Mouse (Mus musculus) limb, embryonic 12.5 days (tissue): ENCODE measurements around the gene Itpr2. TPM values are rescaled to one million over a fixed set of nuclear protein-coding genes. Genes with fewer than 3 reads are reported as not detected.

Experiments
- ATAC-seq: fragments of 200-750 bp; cut with Nextera tagmentation; 2 replicates; pipeline ENCODE4 v1.8.0; 2017; ENCODE audit warnings: low read depth, moderate TSS enrichment; ENCODE audit not compliant: insufficient number of reproducible peaks, insufficient read depth, low FRiP score, low TSS enrichment
- H3K27ac ChIP-seq: fragments of 300-500 bp; sonication (generic); 2 replicates; pipeline ENCODE4 v1.5.1; 2016; ENCODE audit warnings: mild to moderate bottlenecking, moderate library complexity
- H3K27me3 ChIP-seq: fragments of 300-500 bp; sonication (generic); 2 replicates; pipeline ENCODE4 v1.6.1; 2016; ENCODE audit warnings: mild to moderate bottlenecking, moderate library complexity
- H3K36me3 ChIP-seq: fragments of 300-500 bp; sonication (generic); 2 replicates; pipeline ENCODE4 v1.6.1; 2016; ENCODE audit warnings: mild to moderate bottlenecking, moderate library complexity
- H3K4me1 ChIP-seq: fragments of 300-500 bp; sonication (generic); replicated peaks from 2 replicates; pipeline ENCODE4 v1.6.1; 2016
- H3K4me2 ChIP-seq: fragments of 300-500 bp; sonication (generic); 2 replicates; pipeline ENCODE4 v1.6.1; 2016; ENCODE audit warnings: mild to moderate bottlenecking, moderate library complexity
- H3K4me3 ChIP-seq: fragments of 300-500 bp; sonication (generic); replicated peaks from 2 replicates; pipeline ENCODE4 v1.5.1; 2016; ENCODE audit warnings: mild to moderate bottlenecking
- H3K9ac ChIP-seq: fragments of 300-500 bp; sonication (generic); replicated peaks from 2 replicates; pipeline ENCODE4 v1.6.1; 2016; ENCODE audit warnings: mild to moderate bottlenecking, moderate library complexity
- H3K9me3 ChIP-seq: fragments of 300-500 bp; sonication (generic); 2 replicates; pipeline ENCODE4 v1.6.1; 2016; ENCODE audit warnings: mild to moderate bottlenecking, moderate library complexity
- WGBS: fragments of 180-500 bp; shearing (Covaris S2); methylation state at CpG from one replicate; pipeline ENCODE4 v1.1.7; 2016; 5-methylcytosine and 5-hydroxymethylcytosine counted together
- polyA plus RNA-seq: library from polyadenylated mRNA; unstranded; fragments of >200 nt; fragmentation: Nextera tagmentation; extraction: Ambion mirVana; gene quantifications from 2 replicates; pipeline ENCODE4 v1.2.1, GENCODE M21; 2016

Gene Itpr2
- polyA plus RNA-seq, 1 experiment from 2014 or later: 7.0 TPM

GRCm38 (mm10) chr6:146157983-146158535 is 344.0 kb downstream of the Itpr2 start:
- no peak for ATAC-seq
- Histone ChIP-seq H3K4me3 (no peak overlapping the region), H3K27me3 (no peaks in the 10 kb centered on the region), H3K4me1 (no peaks in the 10 kb centered on the region; the same call in 1 of the 2 replicates), H3K36me3 (no peaks in the 10 kb centered on the region), H3K9ac (no peak overlapping the region), H3K4me2 (no peak overlapping the region), H3K9me3 (no peaks in the 10 kb centered on the region), H3K27ac (no peak overlapping the region)
- 64% methylated on average over 8 of the region's 8 CpGs for WGBS

GRCm38 (mm10) chr6:146157099-146157498 is 344.9 kb downstream of the Itpr2 start:
- Histone ChIP-seq H3K27me3 (no peaks in the 10 kb centered on the region), H3K9me3 (no peaks in the 10 kb centered on the region), H3K4me3 (no peak overlapping the region), H3K36me3 (no peaks in the 10 kb centered on the region), H3K9ac (no peak overlapping the region), H3K27ac (no peak overlapping the region), H3K4me2 (no peak overlapping the region), H3K4me1 (no peaks in the 10 kb centered on the region; the same call in 1 of the 2 replicates)
- ATAC-seq: no peak
- 94% methylated on average over 14 of the region's 14 CpGs for WGBS

- Histone ChIP-seq H3K9me3 (no peaks in the 10 kb centered on the region), H3K27me3 (no peaks in the 10 kb centered on the region), H3K4me2 (no peak overlapping the region), H3K36me3 (no peaks in the 10 kb centered on the region), H3K27ac (no peak overlapping the region), H3K4me3 (no peak overlapping the region), H3K9ac (no peak overlapping the region), H3K4me1 (no peaks in the 10 kb centered on the region; the same call in 1 of the 2 replicates)
- 85% methylated on average over 6 of the region's 6 CpGs for WGBS
- ATAC-seq: no peak
These were observed 345.5 kb downstream of the Itpr2 start for GRCm38 (mm10) chr6:146156536-146156935.

DNA sequence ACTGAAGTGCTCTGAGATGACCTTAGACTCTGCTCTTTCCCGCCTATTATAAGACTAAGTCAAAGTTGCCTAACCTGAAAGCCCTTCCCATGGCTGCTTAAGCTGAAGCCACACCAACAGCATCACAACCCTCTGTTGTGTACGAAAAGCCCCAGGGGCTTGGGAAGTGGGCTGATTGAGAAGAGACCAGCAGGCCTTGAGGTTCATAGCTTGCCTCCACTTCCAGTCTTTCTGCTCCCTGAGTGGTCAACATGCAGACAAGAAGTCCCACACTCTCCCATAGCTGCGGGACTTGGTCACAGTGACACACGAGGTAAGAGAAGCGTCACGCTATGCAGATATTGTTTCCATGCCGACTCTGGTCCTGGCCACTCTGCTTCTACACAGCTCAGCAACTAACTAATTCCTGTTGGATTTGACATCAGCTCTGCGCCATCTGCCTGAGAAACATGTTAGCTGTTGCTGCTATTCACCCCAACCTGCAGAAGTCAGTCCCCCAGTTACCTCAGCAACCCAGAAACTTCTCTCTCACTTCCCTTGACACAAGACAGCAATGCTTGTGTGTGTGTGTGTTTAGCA is 346.8 kb downstream of the Itpr2 start:
- no peaks in the 10 kb centered on the region for H3K36me3 ChIP-seq
- H3K4me1 ChIP-seq: no peaks in the 10 kb centered on the region; the same call in 1 of the 2 replicates
- no peak overlapping the region for H3K4me2 ChIP-seq
- H3K4me3 ChIP-seq: no peak overlapping the region
- H3K27me3 ChIP-seq: no peaks in the 10 kb centered on the region
- 86% methylated on average over 8 of the region's 8 CpGs for whole genome bisulfite sequencing
- H3K9me3 ChIP-seq: no peaks in the 10 kb centered on the region
- H3K9ac ChIP-seq: no peak overlapping the region
- no peak overlapping the region for H3K27ac ChIP-seq
- ATAC-seq: no peak

DNA sequence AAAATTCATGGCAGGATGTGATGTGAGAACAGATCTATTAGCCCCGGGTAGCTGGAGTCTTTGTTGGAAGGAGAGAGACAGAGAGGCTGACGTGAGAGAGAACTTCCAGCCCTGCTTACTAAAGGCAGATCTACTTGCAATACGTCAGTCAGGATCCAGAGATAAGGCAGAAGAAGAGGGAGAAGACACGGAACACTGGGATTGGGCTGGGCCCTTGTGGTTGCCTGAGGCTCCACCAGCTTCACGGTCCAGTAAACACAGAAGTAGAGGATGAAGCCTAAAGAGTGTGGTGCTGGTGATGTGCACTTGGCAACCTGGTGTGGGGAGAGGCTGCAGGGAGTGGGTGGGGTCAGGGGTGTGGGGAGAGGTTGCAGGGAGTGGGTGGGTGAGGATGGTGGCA is 349.2 kb downstream of the Itpr2 start:
- Histone ChIP-seq H3K4me3 (no peak overlapping the region), H3K4me2 (no peak overlapping the region), H3K9me3 (no peaks in the 10 kb centered on the region), H3K27me3 (no peaks in the 10 kb centered on the region), H3K9ac (no peak overlapping the region), H3K4me1 (no peaks in the 10 kb centered on the region; the same call in 1 of the 2 replicates), H3K27ac (no peak overlapping the region), H3K36me3 (no peaks in the 10 kb centered on the region)
- no peak for ATAC-seq
- 68% methylated on average over 5 of the region's 5 CpGs for WGBS

- no peak overlapping the region for H3K4me2 ChIP-seq
- WGBS: 84% methylated on average over 4 of the region's 4 CpGs
- H3K27me3 ChIP-seq: no peaks in the 10 kb centered on the region
- no peak overlapping the region for H3K4me3 ChIP-seq
- H3K27ac ChIP-seq: no peak overlapping the region
- 0 out of 2 replicates have a peak, but pooled peaks cover 2% of the 10 kb centered on the region for H3K36me3 ChIP-seq
- no peaks in the 10 kb centered on the region for H3K4me1 ChIP-seq
- H3K9ac ChIP-seq: no peak overlapping the region
- peaks cover 6% of the 10 kb centered on the region for H3K9me3 ChIP-seq
- ATAC-seq: no peak
These were observed 360.9 kb downstream of the Itpr2 start for GRCm38 (mm10) chr6:146140966-146141585.

DNA sequence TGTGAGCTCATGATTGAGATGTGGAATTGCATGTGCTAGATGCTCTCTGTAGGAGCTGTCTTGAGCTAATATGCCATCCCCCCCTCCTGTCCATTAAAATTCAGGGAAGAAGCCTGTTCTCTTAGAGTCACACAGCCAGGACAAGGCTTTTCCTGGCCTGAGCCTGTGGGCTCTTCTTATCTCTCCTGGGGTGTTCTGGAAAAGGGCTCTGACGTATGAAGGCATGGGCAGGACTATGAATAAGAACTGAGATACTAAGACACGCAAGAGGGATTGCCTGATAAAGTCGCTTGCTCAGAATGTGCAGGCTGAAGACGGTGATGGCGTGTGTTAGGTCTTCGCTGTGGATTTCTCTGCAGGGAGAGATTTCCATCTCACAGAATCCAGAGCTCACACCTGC is 361.9 kb downstream of the Itpr2 start:
- H3K27me3 ChIP-seq: no peaks in the 10 kb centered on the region
- no peak for ATAC-seq
- H3K4me1 ChIP-seq: no peaks in the 10 kb centered on the region
- H3K4me3 ChIP-seq: no peak overlapping the region
- no peak overlapping the region for H3K9ac ChIP-seq
- H3K27ac ChIP-seq: no peak overlapping the region
- 92% methylated on average over 6 of the region's 6 CpGs for WGBS
- H3K9me3 ChIP-seq: no peaks in the 10 kb centered on the region
- no peaks in the 10 kb centered on the region for H3K36me3 ChIP-seq
- no peak overlapping the region for H3K4me2 ChIP-seq

DNA sequence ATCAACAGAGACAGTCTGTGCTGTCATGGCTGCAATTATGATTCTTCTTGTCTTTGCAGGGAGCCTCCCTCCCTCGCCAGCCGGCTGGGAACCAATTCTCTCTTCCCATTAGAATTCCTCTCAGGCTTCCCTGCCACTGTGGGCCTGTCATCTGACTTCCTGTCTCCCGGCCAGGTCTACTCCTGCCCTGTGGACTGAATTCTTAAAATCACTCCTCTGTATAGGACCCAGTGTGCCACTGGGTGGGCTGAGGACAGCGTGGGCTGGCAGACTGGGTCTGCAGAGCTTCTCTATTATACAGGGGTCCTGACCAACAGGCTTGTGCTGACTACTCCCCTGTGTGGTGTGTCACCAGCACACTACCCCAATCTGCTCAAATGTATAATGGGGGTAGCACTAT is 365.4 kb downstream of the Itpr2 start:
- Histone ChIP-seq H3K9ac (no peak overlapping the region), H3K9me3 (no peaks in the 10 kb centered on the region), H3K27me3 (no peaks in the 10 kb centered on the region), H3K4me1 (0 out of 2 replicates have a peak, but pooled peaks cover 4% of the 10 kb centered on the region), H3K36me3 (no peaks in the 10 kb centered on the region), H3K27ac (no peak overlapping the region), H3K4me2 (no peak overlapping the region), H3K4me3 (no peak overlapping the region)
- WGBS: 74% methylated on average over 4 of the region's 4 CpGs
- no peak for ATAC-seq

- no peak overlapping the region for H3K9ac ChIP-seq
- H3K4me2 ChIP-seq: no peak overlapping the region
- WGBS: 67% methylated on average over 7 of the region's 7 CpGs
- H3K9me3 ChIP-seq: no peaks in the 10 kb centered on the region
- H3K27me3 ChIP-seq: no peaks in the 10 kb centered on the region
- H3K36me3 ChIP-seq: no peaks in the 10 kb centered on the region
- 0 out of 2 replicates have a peak, but pooled peaks cover 4% of the 10 kb centered on the region for H3K4me1 ChIP-seq
- ATAC-seq: no peak
- no peak overlapping the region for H3K27ac ChIP-seq
- H3K4me3 ChIP-seq: no peak overlapping the region
These were observed 365.8 kb downstream of the Itpr2 start for GRCm38 (mm10) chr6:146136244-146136643.

GRCm38 (mm10) chr6:146135291-146135690 is 366.7 kb downstream of the Itpr2 start:
- H3K9ac ChIP-seq: no peak overlapping the region
- no peak overlapping the region for H3K4me2 ChIP-seq
- ATAC-seq: no peak
- no peaks in the 10 kb centered on the region for H3K9me3 ChIP-seq
- no peak overlapping the region for H3K4me3 ChIP-seq
- no peak overlapping the region for H3K27ac ChIP-seq
- no peaks in the 10 kb centered on the region for H3K27me3 ChIP-seq
- H3K36me3 ChIP-seq: no peaks in the 10 kb centered on the region
- 0 out of 2 replicates have a peak, but pooled peaks cover 4% of the 10 kb centered on the region for H3K4me1 ChIP-seq
- WGBS: 85% methylated on average over 8 of the region's 8 CpGs

DNA sequence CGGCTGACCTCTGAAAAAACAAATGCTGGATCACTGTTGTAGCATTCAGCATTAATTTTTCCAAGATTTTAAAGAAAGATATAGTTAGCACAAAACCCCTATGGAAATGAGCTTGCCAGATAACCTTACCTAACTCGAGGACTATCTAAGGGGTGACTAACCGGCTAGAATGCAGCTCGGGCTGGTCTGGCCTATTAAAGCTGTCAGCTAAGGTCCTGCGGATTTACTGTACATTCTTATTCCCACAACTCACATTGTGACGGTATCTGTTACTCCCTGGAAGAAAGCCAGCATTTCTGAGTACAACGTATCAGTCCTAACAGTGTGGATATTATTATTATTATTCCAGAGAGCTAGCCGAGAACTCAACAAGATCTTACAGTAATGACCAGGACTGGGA is 368.1 kb downstream of the Itpr2 start:
- H3K9me3 ChIP-seq: no peaks in the 10 kb centered on the region
- 0 out of 2 replicates have a peak, but pooled peaks cover 4% of the 10 kb centered on the region for H3K4me1 ChIP-seq
- 73% methylated on average over 8 of the region's 8 CpGs for WGBS
- no peak overlapping the region for H3K27ac ChIP-seq
- H3K9ac ChIP-seq: no peak overlapping the region
- no peak for ATAC-seq
- H3K4me3 ChIP-seq: no peak overlapping the region
- H3K4me2 ChIP-seq: no peak overlapping the region
- H3K27me3 ChIP-seq: no peaks in the 10 kb centered on the region
- no peaks in the 10 kb centered on the region for H3K36me3 ChIP-seq
